Mouse (Mus musculus): ENCODE measurements at regions not wholly inside any gene's neighbourhood (a gene's known extent, or its start where the extent isn't known, plus 50 kb on each side); places are given as distances from the start of the nearest gene placed in this dataset.

GRCm38 (mm10) chr10:16574568-16574967, 1148.5 kb upstream of the Cited2 start:
- no peak overlapping the region for H3K27ac ChIP-seq (ENCODE audit: low read depth, low read length)
- ATAC-seq (ENCODE audit: insufficient read depth, low FRiP score, low TSS enrichment) (no peak), DNase-seq (ENCODE audit: low spot score) (no peak)
- no peaks in the 10 kb centered on the region for H3K4me1 ChIP-seq (ENCODE audit: control insufficient read depth, insufficient read depth, low read length)
- no peak overlapping the region for H3K9ac ChIP-seq (ENCODE audit: low read length)
- no peaks in the 10 kb centered on the region for H3K27me3 ChIP-seq (ENCODE audit: control insufficient read depth, insufficient read depth, low read length)
- no peak overlapping the region for H3K4me3 ChIP-seq (ENCODE audit: low read depth, low read length)
- H3K9me3 ChIP-seq (ENCODE audit: control insufficient read depth, low read length) = no peaks in the 10 kb centered on the region
- no peak overlapping the region for H3K4me2 ChIP-seq (ENCODE audit: low read depth)
- WGBS = 76% methylated on average over 1 of the region's 1 CpGs
- H3K36me3 ChIP-seq (ENCODE audit: control insufficient read depth, insufficient read depth, low read length) = no peaks in the 10 kb centered on the region

GRCm38 (mm10) chr10:16578554-16579078, 1144.4 kb upstream of the Cited2 start:
- no peak overlapping the region for H3K9ac ChIP-seq (ENCODE audit: low read length)
- DNase-seq (ENCODE audit: low spot score) (no peak), ATAC-seq (ENCODE audit: insufficient read depth, low FRiP score, low TSS enrichment) (no peak)
- no peaks in the 10 kb centered on the region for H3K36me3 ChIP-seq (ENCODE audit: control insufficient read depth, insufficient read depth, low read length)
- H3K4me2 ChIP-seq (ENCODE audit: low read depth) = no peak overlapping the region
- H3K27me3 ChIP-seq (ENCODE audit: control insufficient read depth, insufficient read depth, low read length) = no peaks in the 10 kb centered on the region
- H3K4me1 ChIP-seq (ENCODE audit: control insufficient read depth, insufficient read depth, low read length) = no peaks in the 10 kb centered on the region
- no peak overlapping the region for H3K27ac ChIP-seq (ENCODE audit: low read depth, low read length)
- H3K4me3 ChIP-seq (ENCODE audit: low read depth, low read length) = no peak overlapping the region
- 89% methylated on average over 4 of the region's 4 CpGs for WGBS
- H3K9me3 ChIP-seq (ENCODE audit: control insufficient read depth, low read length) = no peaks in the 10 kb centered on the region

- H3K4me1 ChIP-seq (ENCODE audit: control insufficient read depth, insufficient read depth, low read length) = no peaks in the 10 kb centered on the region
- H3K36me3 ChIP-seq (ENCODE audit: control insufficient read depth, insufficient read depth, low read length) = no peaks in the 10 kb centered on the region
- no peak overlapping the region for H3K27ac ChIP-seq (ENCODE audit: low read depth, low read length)
- H3K4me3 ChIP-seq (ENCODE audit: low read depth, low read length) = no peak overlapping the region
- ATAC-seq (ENCODE audit: insufficient read depth, low FRiP score, low TSS enrichment) (no peak), DNase-seq (ENCODE audit: low spot score) (no peak)
- 84% methylated on average over 3 of the region's 3 CpGs for whole genome bisulfite sequencing
- H3K27me3 ChIP-seq (ENCODE audit: control insufficient read depth, insufficient read depth, low read length) = no peaks in the 10 kb centered on the region
- H3K9ac ChIP-seq (ENCODE audit: low read length) = no peak overlapping the region
- H3K9me3 ChIP-seq (ENCODE audit: control insufficient read depth, low read length) = no peaks in the 10 kb centered on the region
- H3K4me2 ChIP-seq (ENCODE audit: low read depth) = no peak overlapping the region
Observed at GRCm38 (mm10) chr10:16580200-16580599, 1142.8 kb upstream of the Cited2 start.

- ATAC-seq (ENCODE audit: insufficient read depth, low FRiP score, low TSS enrichment) = no peak
- H3K4me2 ChIP-seq (ENCODE audit: low read depth) = no peak overlapping the region
- H3K27ac ChIP-seq (ENCODE audit: low read depth, low read length) = no peak overlapping the region
- DNase-seq (ENCODE audit: low spot score) = no peak
- no peak overlapping the region for H3K9ac ChIP-seq (ENCODE audit: low read length)
- H3K4me1 ChIP-seq (ENCODE audit: control insufficient read depth, insufficient read depth, low read length) = no peaks in the 10 kb centered on the region
- no peak overlapping the region for H3K4me3 ChIP-seq (ENCODE audit: low read depth, low read length)
- H3K27me3 ChIP-seq (ENCODE audit: control insufficient read depth, insufficient read depth, low read length) = no peaks in the 10 kb centered on the region
- WGBS = 92% methylated on average over 2 of the region's 2 CpGs
- H3K36me3 ChIP-seq (ENCODE audit: control insufficient read depth, insufficient read depth, low read length) = no peaks in the 10 kb centered on the region
- H3K9me3 ChIP-seq (ENCODE audit: control insufficient read depth, low read length) = no peaks in the 10 kb centered on the region
Observed at GRCm38 (mm10) chr10:16588833-16589232, 1134.2 kb upstream of the Cited2 start.

- 84% methylated on average over 3 of the region's 3 CpGs for whole genome bisulfite sequencing
- H3K27me3 ChIP-seq (ENCODE audit: control insufficient read depth, insufficient read depth, low read length) = no peaks in the 10 kb centered on the region
- H3K4me3 ChIP-seq (ENCODE audit: low read depth, low read length) = no peak overlapping the region
- H3K4me1 ChIP-seq (ENCODE audit: control insufficient read depth, insufficient read depth, low read length) = no peaks in the 10 kb centered on the region
- no peaks in the 10 kb centered on the region for H3K9me3 ChIP-seq (ENCODE audit: control insufficient read depth, low read length)
- H3K27ac ChIP-seq (ENCODE audit: low read depth, low read length) = no peak overlapping the region
- no peak overlapping the region for H3K4me2 ChIP-seq (ENCODE audit: low read depth)
- H3K36me3 ChIP-seq (ENCODE audit: control insufficient read depth, insufficient read depth, low read length) = no peaks in the 10 kb centered on the region
- DNase-seq (ENCODE audit: low spot score) (no peak), ATAC-seq (ENCODE audit: insufficient read depth, low FRiP score, low TSS enrichment) (no peak)
- H3K9ac ChIP-seq (ENCODE audit: low read length) = no peak overlapping the region
Observed at GRCm38 (mm10) chr10:16589399-16589798, 1133.6 kb upstream of the Cited2 start.

GRCm38 (mm10) chr10:16592870-16593269, 1130.1 kb upstream of the Cited2 start:
- Histone ChIP-seq H3K9me3 (ENCODE audit: control insufficient read depth, low read length) (no peaks in the 10 kb centered on the region), H3K4me3 (ENCODE audit: low read depth, low read length) (no peak overlapping the region), H3K27ac (ENCODE audit: low read depth, low read length) (no peak overlapping the region), H3K27me3 (ENCODE audit: control insufficient read depth, insufficient read depth, low read length) (no peaks in the 10 kb centered on the region), H3K4me1 (ENCODE audit: control insufficient read depth, insufficient read depth, low read length) (no peaks in the 10 kb centered on the region), H3K9ac (ENCODE audit: low read length) (no peak overlapping the region), H3K36me3 (ENCODE audit: control insufficient read depth, insufficient read depth, low read length) (no peaks in the 10 kb centered on the region), H3K4me2 (ENCODE audit: low read depth) (no peak overlapping the region)
- 92% methylated on average over 4 of the region's 4 CpGs for WGBS
- no peak for DNase-seq (ENCODE audit: low spot score)
- ATAC-seq (ENCODE audit: insufficient read depth, low FRiP score, low TSS enrichment) = no peak

GRCm38 (mm10) chr10:16600041-16600440, 1123.0 kb upstream of the Cited2 start:
- Histone ChIP-seq H3K4me3 (ENCODE audit: low read depth, low read length) (no peak overlapping the region), H3K9ac (ENCODE audit: low read length) (no peak overlapping the region), H3K4me1 (ENCODE audit: control insufficient read depth, insufficient read depth, low read length) (no peaks in the 10 kb centered on the region), H3K36me3 (ENCODE audit: control insufficient read depth, insufficient read depth, low read length) (no peaks in the 10 kb centered on the region), H3K4me2 (ENCODE audit: low read depth) (no peak overlapping the region), H3K27me3 (ENCODE audit: control insufficient read depth, insufficient read depth, low read length) (no peaks in the 10 kb centered on the region), H3K27ac (ENCODE audit: low read depth, low read length) (no peak overlapping the region), H3K9me3 (ENCODE audit: control insufficient read depth, low read length) (no peaks in the 10 kb centered on the region)
- DNase-seq (ENCODE audit: low spot score) (no peak), ATAC-seq (ENCODE audit: insufficient read depth, low FRiP score, low TSS enrichment) (no peak)
- WGBS = 84% methylated on average over 1 of the region's 1 CpGs

- no peaks in the 10 kb centered on the region for H3K4me1 ChIP-seq (ENCODE audit: control insufficient read depth, insufficient read depth, low read length)
- no peaks in the 10 kb centered on the region for H3K27me3 ChIP-seq (ENCODE audit: control insufficient read depth, insufficient read depth, low read length)
- ATAC-seq (ENCODE audit: insufficient read depth, low FRiP score, low TSS enrichment) = no peak
- no peak overlapping the region for H3K9ac ChIP-seq (ENCODE audit: low read length)
- no peak overlapping the region for H3K4me3 ChIP-seq (ENCODE audit: low read depth, low read length)
- no peak overlapping the region for H3K27ac ChIP-seq (ENCODE audit: low read depth, low read length)
- no peaks in the 10 kb centered on the region for H3K9me3 ChIP-seq (ENCODE audit: control insufficient read depth, low read length)
- DNase-seq (ENCODE audit: low spot score) = no peak
- WGBS = 88% methylated on average over 10 of the region's 10 CpGs
- H3K4me2 ChIP-seq (ENCODE audit: low read depth) = no peak overlapping the region
- no peaks in the 10 kb centered on the region for H3K36me3 ChIP-seq (ENCODE audit: control insufficient read depth, insufficient read depth, low read length)
Observed at GRCm38 (mm10) chr10:16600551-16601224, 1122.3 kb upstream of the Cited2 start.

- H3K9me3 ChIP-seq (ENCODE audit: control insufficient read depth, low read length) = no peaks in the 10 kb centered on the region
- WGBS = 80% methylated on average over 1 of the region's 1 CpGs
- no peak overlapping the region for H3K9ac ChIP-seq (ENCODE audit: low read length)
- H3K27ac ChIP-seq (ENCODE audit: low read depth, low read length) = no peak overlapping the region
- ATAC-seq (ENCODE audit: insufficient read depth, low FRiP score, low TSS enrichment) (no peak), DNase-seq (ENCODE audit: low spot score) (no peak)
- H3K36me3 ChIP-seq (ENCODE audit: control insufficient read depth, insufficient read depth, low read length) = no peaks in the 10 kb centered on the region
- H3K4me3 ChIP-seq (ENCODE audit: low read depth, low read length) = no peak overlapping the region
- no peaks in the 10 kb centered on the region for H3K27me3 ChIP-seq (ENCODE audit: control insufficient read depth, insufficient read depth, low read length)
- no peaks in the 10 kb centered on the region for H3K4me1 ChIP-seq (ENCODE audit: control insufficient read depth, insufficient read depth, low read length)
- H3K4me2 ChIP-seq (ENCODE audit: low read depth) = no peak overlapping the region
Observed at GRCm38 (mm10) chr10:16601225-16601595, 1121.8 kb upstream of the Cited2 start.
